Comparison of ENCODE assay signal across 19 mouse cellular contexts in the genomic region with DNA sequence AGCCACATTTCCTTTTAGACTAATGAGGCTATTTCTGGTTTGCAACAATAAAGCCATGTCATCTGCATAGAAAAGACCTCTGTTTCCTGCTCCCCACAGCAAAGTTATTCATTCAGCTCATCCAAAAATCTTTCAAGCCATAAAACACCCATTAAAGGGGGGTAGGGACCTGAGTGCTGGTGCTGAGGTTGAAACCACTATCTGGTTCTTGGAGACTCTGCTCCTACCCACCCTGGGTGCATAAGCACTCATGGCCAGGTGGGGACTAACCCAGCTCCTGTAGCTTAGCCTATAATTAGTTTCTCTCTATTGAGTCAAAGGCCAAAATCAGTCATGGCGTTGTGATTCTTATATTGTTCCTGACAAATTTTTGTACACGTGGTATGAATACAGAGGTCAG. TPM values are rescaled to one million over a fixed set of nuclear protein-coding genes. Genes with fewer than 3 reads are reported as not detected.
"Had no signal": no experiment of that assay in that cellular context is flagged by ENCODE, and none has a peak within 500 bp of the region (broad histone marks: within the 10 kb centered on the region; RNA-seq: fewer than 3 reads in every experiment).

No protein-coding gene starts in this region.

- H3K4me2 ChIP-seq: neural tube, embryonic 12.5 days; neural tube, embryonic 13.5 days; stomach, embryonic 15.5 days had no signal

- H3K27ac ChIP-seq: neural tube, embryonic 12.5 days; neural tube, embryonic 13.5 days; stomach, embryonic 15.5 days; stomach, postnatal 0 days had no signal

- H3K4me3 ChIP-seq: neural tube, embryonic 12.5 days; neural tube, embryonic 13.5 days; stomach, embryonic 15.5 days had no signal

- H3K4me1 ChIP-seq: neural tube, embryonic 12.5 days; neural tube, embryonic 13.5 days; stomach, embryonic 15.5 days had no signal

- H3K36me3 ChIP-seq: neural tube, embryonic 12.5 days; neural tube, embryonic 13.5 days; stomach, embryonic 15.5 days had no signal

- H3K9me3 ChIP-seq: neural tube, embryonic 12.5 days; neural tube, embryonic 13.5 days; stomach, embryonic 15.5 days had no signal

- H3K9ac ChIP-seq: neural tube, embryonic 12.5 days; neural tube, embryonic 13.5 days; stomach, embryonic 15.5 days had no signal

- H3K27me3 ChIP-seq: neural tube, embryonic 12.5 days; neural tube, embryonic 13.5 days; stomach, embryonic 15.5 days had no signal

- DNase-seq: retina, postnatal 1 day; right cerebral cortex, adult 18-20 months; right cerebral cortex, postnatal 14 days; right cerebral cortex, postnatal 25 days; right cerebral cortex, postnatal 4 days; spleen, adult 18-20 months; thymus, adult 18-20 months; thymus, adult 2 months; thymus, postnatal 14 days; thymus, postnatal 25 days; thymus, postnatal 36 days had no signal

RNA-seq across cellular contexts. Expression of a gene that starts 10.4 kb away (rescaled TPM):
- total RNA-seq: neutrophil, adult 5-6 weeks had no signal
- polyA plus RNA-seq: neural tube, embryonic 11.5 days; neural tube, embryonic 12.5 days; neural tube, embryonic 13.5 days; testis, adult 2 months; thymus, postnatal 0 days had no signal
